Mouse (Mus musculus): Measurements from ENCODE around the gene Spata18. TPM values are rescaled to one million over a fixed set of nuclear protein-coding genes. Genes with fewer than 3 reads are reported as not detected.
A peak's percentile ranks its signal among the peaks of the same experiment; 100 is the strongest.

Spata18 gene
- polyA plus RNA-seq, 1 experiment, result not detected

- TF ChIP-seq CTCF (IDR thresholded peaks at IDR 0.05; ENCODE audit: low read depth, low read length), result no peak
- Histone ChIP-seq H3K27ac (ENCODE audit: insufficient read depth, low read depth, low read length) (no peak overlapping the region), H3K4me3 (ENCODE audit: insufficient read depth, low read length) (no peak overlapping the region), H3K4me1 (ENCODE audit: control insufficient read depth, insufficient read depth, low read length) (peaks cover 10% of the 10 kb centered on the region)
Observed at GRCm38 (mm10) chr5:73627559-73627958, 23.6 kb upstream of the Spata18 start.

- H3K4me3 ChIP-seq (ENCODE audit: insufficient read depth, low read length), result no peak overlapping the region
- peaks cover 10% of the 10 kb centered on the region for H3K4me1 ChIP-seq (ENCODE audit: control insufficient read depth, insufficient read depth, low read length)
- TF ChIP-seq POLR2A (IDR thresholded peaks at IDR 0.05; ENCODE audit: borderline replicate concordance, low read depth, low read length) (no peak), CTCF (IDR thresholded peaks at IDR 0.05; ENCODE audit: low read depth, low read length) (no peak)
- H3K27ac ChIP-seq (ENCODE audit: insufficient read depth, low read depth, low read length), result no peak overlapping the region
Observed at GRCm38 (mm10) chr5:73627991-73628390, 23.2 kb upstream of the Spata18 start.

DNA sequence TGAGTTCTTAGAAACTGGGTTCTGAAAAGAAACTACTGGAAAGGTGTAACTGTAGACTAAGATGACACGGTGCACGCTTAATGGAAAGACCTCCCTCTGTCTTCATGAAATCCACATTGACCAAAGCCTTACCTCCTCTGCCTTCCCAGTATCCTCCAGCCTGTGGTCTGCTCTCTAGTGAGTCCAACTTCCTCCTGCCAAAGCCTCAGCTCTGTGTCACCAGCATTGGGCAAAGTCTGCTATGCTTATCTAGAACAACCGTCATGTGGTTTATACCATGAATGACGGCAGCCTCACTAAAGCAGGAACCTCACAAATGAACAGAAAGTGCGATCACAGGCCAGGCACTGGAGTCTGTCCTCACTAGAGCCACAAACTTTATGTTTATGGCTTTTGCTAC is 21.0 kb upstream of the Spata18 start:
- Histone ChIP-seq H3K4me3 (ENCODE audit: insufficient read depth, low read length) (no peak overlapping the region), H3K4me1 (ENCODE audit: control insufficient read depth, insufficient read depth, low read length) (peaks cover 10% of the 10 kb centered on the region), H3K27ac (ENCODE audit: insufficient read depth, low read depth, low read length) (no peak overlapping the region)
- no peak for TF ChIP-seq CTCF (IDR thresholded peaks at IDR 0.05; ENCODE audit: low read depth, low read length)
- TF ChIP-seq POLR2A (IDR thresholded peaks at IDR 0.05; ENCODE audit: borderline replicate concordance, low read depth, low read length), result no peak

DNA sequence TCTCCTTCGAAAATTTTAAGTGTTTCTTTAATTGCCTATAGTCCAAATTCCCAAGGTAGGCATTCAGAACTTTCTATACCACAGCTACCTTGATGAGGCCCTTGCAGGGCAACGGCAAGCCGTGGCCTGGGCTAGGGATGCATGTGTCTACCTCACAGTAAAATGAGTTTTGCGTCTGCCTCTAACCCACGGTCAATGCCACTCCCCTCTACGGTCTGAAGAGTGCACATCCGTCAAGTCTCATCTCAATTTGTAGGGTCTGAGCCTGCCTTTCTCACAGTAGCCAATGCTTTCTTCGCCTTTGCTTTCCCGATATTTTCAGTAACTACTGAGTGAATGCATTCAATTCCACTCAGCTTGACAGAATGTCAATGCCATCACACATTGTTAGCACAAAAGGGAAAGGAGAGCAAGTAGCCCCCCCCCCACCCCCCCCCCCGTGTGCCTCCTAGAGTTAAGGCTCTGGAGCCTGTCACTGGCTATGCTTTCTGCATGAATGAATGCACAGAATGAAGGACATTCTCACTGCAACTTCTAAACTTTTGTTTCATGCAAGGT is 20.1 kb upstream of the Spata18 start:
- TF ChIP-seq POLR2A (IDR thresholded peaks at IDR 0.05; ENCODE audit: borderline replicate concordance, low read depth, low read length) (no peak), CTCF (IDR thresholded peaks at IDR 0.05; ENCODE audit: low read depth, low read length) (no peak)

GRCm38 (mm10) chr5:73632291-73632690 is 18.9 kb upstream of the Spata18 start, which contains the start of gene Lrrc66:
Lrrc66 (minus strand) TSS chr5:73632526.
- no peak for TF ChIP-seq POLR2A (IDR thresholded peaks at IDR 0.05; ENCODE audit: borderline replicate concordance, low read depth, low read length)
- no peak for TF ChIP-seq CTCF (IDR thresholded peaks at IDR 0.05; ENCODE audit: low read depth, low read length)
- H3K4me1 ChIP-seq (ENCODE audit: control insufficient read depth, insufficient read depth, low read length), result peaks cover 10% of the 10 kb centered on the region
- H3K4me3 ChIP-seq (ENCODE audit: insufficient read depth, low read length), result no peak within 1 kb of the TSS
- no peak within 1 kb of the TSS for H3K27ac ChIP-seq (ENCODE audit: insufficient read depth, low read depth, low read length)

More for the DNA sequence above, 20.1 kb upstream of the Spata18 start:
- Histone ChIP-seq H3K27ac (ENCODE audit: insufficient read depth, low read depth, low read length) (no peak overlapping the region), H3K4me1 (ENCODE audit: control insufficient read depth, insufficient read depth, low read length) (peaks cover 10% of the 10 kb centered on the region), H3K4me3 (ENCODE audit: insufficient read depth, low read length) (no peak overlapping the region)

DNA sequence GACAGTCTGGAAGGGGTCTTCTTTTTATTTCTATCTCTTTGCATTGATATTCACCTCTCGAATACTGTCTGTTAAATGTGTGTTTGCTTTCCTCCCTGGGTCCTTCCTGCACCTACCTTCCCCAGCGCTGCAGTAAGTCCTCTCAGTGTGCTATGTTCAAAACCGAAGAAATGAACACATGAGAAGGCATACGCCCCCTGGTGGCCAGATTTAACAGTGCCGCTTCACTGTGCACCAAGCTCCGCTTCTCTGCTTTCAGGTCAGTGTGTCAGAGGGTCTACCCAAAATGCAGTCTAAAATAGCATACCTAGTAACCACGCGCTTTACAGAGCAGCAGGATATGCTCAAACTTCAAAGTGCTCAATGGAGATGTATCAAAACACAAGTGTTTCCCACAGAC is 18.0 kb upstream of the Spata18 start:
- Histone ChIP-seq H3K4me1 (ENCODE audit: control insufficient read depth, insufficient read depth, low read length) (peaks cover 10% of the 10 kb centered on the region), H3K27ac (ENCODE audit: insufficient read depth, low read depth, low read length) (no peak overlapping the region), H3K4me3 (ENCODE audit: insufficient read depth, low read length) (no peak overlapping the region)
- TF ChIP-seq CTCF (IDR thresholded peaks at IDR 0.05; ENCODE audit: low read depth, low read length) (peak; percentile 93), POLR2A (IDR thresholded peaks at IDR 0.05; ENCODE audit: borderline replicate concordance, low read depth, low read length) (no peak)

- H3K27ac ChIP-seq (ENCODE audit: insufficient read depth, low read depth, low read length), result no peak overlapping the region
- H3K4me3 ChIP-seq (ENCODE audit: insufficient read depth, low read length), result no peak overlapping the region
- no peaks in the 10 kb centered on the region for H3K4me1 ChIP-seq (ENCODE audit: control insufficient read depth, insufficient read depth, low read length)
- TF ChIP-seq POLR2A (IDR thresholded peaks at IDR 0.05; ENCODE audit: borderline replicate concordance, low read depth, low read length), result no peak
- no peak for TF ChIP-seq CTCF (IDR thresholded peaks at IDR 0.05; ENCODE audit: low read depth, low read length)
Observed at GRCm38 (mm10) chr5:73637337-73638107, 13.7 kb upstream of the Spata18 start.

DNA sequence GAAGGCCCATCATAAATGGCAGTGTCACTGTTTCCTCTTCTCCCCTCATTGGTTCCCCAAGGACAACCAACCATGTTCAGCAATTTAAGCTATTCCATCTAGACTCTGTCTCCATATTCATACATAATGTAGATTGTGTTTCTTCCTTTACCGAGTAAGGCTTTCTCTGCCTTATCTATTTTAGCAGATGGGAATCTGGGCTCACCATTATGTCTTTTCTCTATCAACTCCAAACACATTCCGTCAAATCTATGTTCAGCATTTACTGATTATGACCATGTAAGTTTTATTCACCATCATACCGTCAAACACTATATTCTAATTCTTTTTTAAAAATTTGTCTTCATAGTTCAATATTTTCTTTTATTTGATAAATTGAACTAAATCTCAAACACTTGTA is 10.1 kb upstream of the Spata18 start:
- Histone ChIP-seq H3K4me1 (ENCODE audit: control insufficient read depth, insufficient read depth, low read length) (no peaks in the 10 kb centered on the region), H3K27ac (ENCODE audit: insufficient read depth, low read depth, low read length) (no peak overlapping the region), H3K4me3 (ENCODE audit: insufficient read depth, low read length) (no peak overlapping the region)
- TF ChIP-seq POLR2A (IDR thresholded peaks at IDR 0.05; ENCODE audit: borderline replicate concordance, low read depth, low read length) (no peak), CTCF (IDR thresholded peaks at IDR 0.05; ENCODE audit: low read depth, low read length) (no peak)

DNA sequence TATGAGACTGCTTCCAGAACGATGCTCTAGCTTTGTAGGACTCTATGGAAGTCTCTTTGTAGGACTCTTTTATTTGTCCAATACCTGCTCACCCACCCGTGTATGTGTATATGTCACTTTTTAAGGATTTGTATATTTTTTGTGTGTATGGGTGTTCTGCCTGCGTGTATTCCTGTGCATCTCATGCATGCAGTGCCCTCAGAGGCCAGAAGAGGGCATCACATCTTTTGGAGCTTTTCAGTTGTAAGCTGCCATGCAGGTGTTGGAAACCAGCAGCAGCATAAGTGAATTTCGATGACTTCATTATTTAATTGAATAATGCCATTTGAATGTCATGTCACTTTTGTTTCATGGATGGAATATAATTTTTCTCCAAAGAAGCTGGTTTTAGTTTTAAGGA is 9.1 kb upstream of the Spata18 start:
- Histone ChIP-seq H3K4me3 (ENCODE audit: insufficient read depth, low read length) (no peak overlapping the region), H3K27ac (ENCODE audit: insufficient read depth, low read depth, low read length) (no peak overlapping the region), H3K4me1 (ENCODE audit: control insufficient read depth, insufficient read depth, low read length) (peaks cover 4% of the 10 kb centered on the region; the same call in 1 of the 2 replicates)
- TF ChIP-seq CTCF (IDR thresholded peaks at IDR 0.05; ENCODE audit: low read depth, low read length) (no peak), POLR2A (IDR thresholded peaks at IDR 0.05; ENCODE audit: borderline replicate concordance, low read depth, low read length) (no peak)

DNA sequence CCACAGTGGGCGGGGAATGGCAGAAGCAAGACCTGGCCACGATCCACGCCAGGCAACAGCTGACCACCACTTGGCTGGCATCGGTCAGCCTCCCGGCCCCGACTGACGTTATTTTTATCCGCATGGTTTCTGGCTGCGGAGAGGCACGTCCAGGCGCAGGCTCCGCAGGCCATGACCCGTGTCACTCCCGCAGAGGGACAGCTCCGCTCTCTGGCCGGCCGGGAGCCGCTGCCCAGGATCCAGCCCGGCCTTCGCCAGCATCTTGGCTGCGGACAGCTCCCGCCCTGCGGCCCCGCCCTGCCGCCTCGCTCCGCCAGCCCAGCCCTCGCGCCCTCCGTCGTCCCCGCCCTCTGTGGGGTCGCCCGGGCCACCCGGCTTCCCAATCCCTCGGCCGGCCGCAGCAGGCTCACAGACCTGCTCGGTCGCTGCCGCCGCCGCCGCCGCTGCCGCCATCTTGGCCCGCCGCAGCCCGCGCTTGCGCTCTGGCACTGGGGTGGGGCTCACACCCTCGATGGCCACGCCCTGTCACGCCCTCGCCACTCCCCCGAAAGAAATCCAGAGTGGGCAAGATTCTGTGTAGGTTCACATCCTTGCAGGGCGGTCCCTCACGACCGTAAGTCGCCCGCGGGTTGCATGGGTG is 3.8 kb upstream of the Spata18 start, which contains the start of gene Sgcb:
Gene Sgcb, minus strand, starts transcription at position 530 of the 640 bp plus-strand sequence.
- no peak for TF ChIP-seq POLR2A (IDR thresholded peaks at IDR 0.05; ENCODE audit: borderline replicate concordance, low read depth, low read length)
- no peak for TF ChIP-seq CTCF (IDR thresholded peaks at IDR 0.05; ENCODE audit: low read depth, low read length)
- Histone ChIP-seq H3K4me1 (ENCODE audit: control insufficient read depth, insufficient read depth, low read length) (peaks cover 4% of the 10 kb centered on the region; the same call in 1 of the 2 replicates), H3K4me3 (ENCODE audit: insufficient read depth, low read length) (peak within 1 kb of the TSS; percentile 97), H3K27ac (ENCODE audit: insufficient read depth, low read depth, low read length) (no peak within 1 kb of the TSS)
